Mouse (Mus musculus) embryonic fibroblast, embryonic 13.5 days (primary cell): ENCODE results near the gene Prpf31.

Experiments used
- CTCF ChIP-seq: IDR thresholded peaks from 2 replicates; pipeline ENCODE4 v1.5.1; 2011; ENCODE audit warnings: mild to moderate bottlenecking, control low read depth, low read length, moderate library complexity, borderline replicate concordance; ENCODE audit not compliant: insufficient read depth
- POLR2A ChIP-seq: IDR thresholded peaks from 2 replicates; pipeline ENCODE4 v1.6.1; 2011; ENCODE audit warnings: low read depth, mild to moderate bottlenecking, control low read depth, low read length, moderate library complexity

DNA sequence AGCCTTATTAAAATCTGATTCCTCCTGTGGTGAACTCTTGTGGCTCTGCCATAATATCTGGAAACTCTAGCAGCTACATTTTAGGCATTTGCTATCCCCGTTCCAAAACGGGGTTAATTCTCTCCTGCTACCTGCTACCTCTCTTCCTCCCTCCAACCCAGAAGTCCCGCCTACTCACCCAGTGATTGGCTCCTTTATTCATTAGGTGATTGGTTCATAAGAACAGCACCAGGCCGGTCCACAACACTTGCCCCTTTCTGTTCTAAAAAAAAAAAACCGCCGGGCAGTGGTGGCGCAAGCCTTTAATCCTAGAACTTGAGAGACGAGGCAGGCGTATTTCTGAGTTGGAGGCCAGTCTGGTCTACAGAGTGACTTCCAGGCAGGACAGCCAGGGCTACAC lies 34.6 kb upstream of the Prpf31 start:
- no peak for TF ChIP-seq POLR2A
- TF ChIP-seq CTCF: no peak
